Mouse (Mus musculus) forelimb bud, embryonic 11.5 days (tissue): ENCODE measurements around the gene Tmem59l.
"Not testable (repeated sequence)": the region's sequence is repeated elsewhere in the genome, so short reads cannot be mapped to it uniquely, and the experiment has no call there.

Experiments
- DNase-seq: peaks from one replicate; pipeline ENCODE4 v3.0.0-alpha.2; 2012; ENCODE audit warnings: low read depth, low spot score

The Tmem59l gene

GRCm38 (mm10) chr8:70486941-70487520 lies at the start of gene Tmem59l:
Tmem59l (minus strand) TSS chr8:70487358.
- DNase-seq = no peak

GRCm38 (mm10) chr8:70535701-70536100 lies 48.5 kb upstream of the Tmem59l start:
- DNase-seq = no peak

- DNase-seq = no peak
Observed at GRCm38 (mm10) chr8:70535221-70535620, 48.1 kb upstream of the Tmem59l start.

GRCm38 (mm10) chr8:70534281-70534680 lies 47.1 kb upstream of the Tmem59l start:
- DNase-seq = no peak

- no peak for DNase-seq
Observed at GRCm38 (mm10) chr8:70530314-70530713, 43.2 kb upstream of the Tmem59l start.

- no peak for DNase-seq
Observed at GRCm38 (mm10) chr8:70529741-70530161, 42.6 kb upstream of the Tmem59l start.

- DNase-seq = no peak
Observed at GRCm38 (mm10) chr8:70529299-70529698, 42.1 kb upstream of the Tmem59l start.

- DNase-seq = no peak
Observed at GRCm38 (mm10) chr8:70528182-70528797, 41.1 kb upstream of the Tmem59l start.

GRCm38 (mm10) chr8:70527512-70528181 lies 40.5 kb upstream of the Tmem59l start, which contains the start of the genes Fkbp8 and Kxd1:
Fkbp8 (plus strand) TSS chr8:70527724.
Kxd1 (minus strand) TSS chr8:70527956.
- DNase-seq = peak; percentile 94

- no peak for DNase-seq
Observed at GRCm38 (mm10) chr8:70527111-70527511, 40.0 kb upstream of the Tmem59l start.

- peak; percentile 97 for DNase-seq
Observed at GRCm38 (mm10) chr8:70522592-70523403, 35.6 kb upstream of the Tmem59l start.

GRCm38 (mm10) chr8:70519606-70520005 lies 32.4 kb upstream of the Tmem59l start:
- DNase-seq = no peak

- DNase-seq = no peak
Observed at GRCm38 (mm10) chr8:70519043-70519442, 31.9 kb upstream of the Tmem59l start.

- DNase-seq = no peak
Observed at GRCm38 (mm10) chr8:70517940-70518643, 30.9 kb upstream of the Tmem59l start.

GRCm38 (mm10) chr8:70513441-70513840 lies 26.3 kb upstream of the Tmem59l start:
- DNase-seq = no peak

- DNase-seq = no peak
Observed at GRCm38 (mm10) chr8:70512253-70512903, 25.2 kb upstream of the Tmem59l start.

GRCm38 (mm10) chr8:70511770-70512169 lies 24.6 kb upstream of the Tmem59l start:
- no peak for DNase-seq

- DNase-seq = not testable (repeated sequence)
Observed at GRCm38 (mm10) chr8:70511174-70511573, 24.0 kb upstream of the Tmem59l start.

GRCm38 (mm10) chr8:70510228-70510915 lies 23.2 kb upstream of the Tmem59l start, which contains the start of gene Uba52:
Uba52 (minus strand) TSS chr8:70510801.
- DNase-seq = peak; percentile 98
